Mouse (Mus musculus): ENCODE measurements around the gene Ticrr.

Ticrr gene

GRCm38 (mm10) chr7:79742659-79743536, 82.9 kb downstream of the Ticrr start, which contains the start of the genes Pex11a and Wdr93:
TSS of gene Pex11a (minus strand) at chr7:79743131.
TSS of gene Wdr93 (plus strand) at chr7:79743163.
- DNase-seq (ENCODE audit: inconsistent age in 2 of 2, low spot score in 1 of 2): peak; percentile 91 to 96

- DNase-seq (ENCODE audit: inconsistent age in 2 of 2, low spot score in 1 of 2): no peak
These were observed 84.1 kb downstream of the Ticrr start for GRCm38 (mm10) chr7:79744051-79744450.

GRCm38 (mm10) chr7:79744585-79744984, 84.6 kb downstream of the Ticrr start:
- no peak for DNase-seq (ENCODE audit: inconsistent age in 2 of 2, low spot score in 1 of 2)

- DNase-seq (ENCODE audit: inconsistent age in 2 of 2, low spot score in 1 of 2): no peak
These were observed 87.7 kb downstream of the Ticrr start for GRCm38 (mm10) chr7:79747659-79748058.
